Mouse (Mus musculus) limb, embryonic 12.5 days (tissue): ENCODE measurements at regions not wholly inside any gene's neighbourhood (a gene's known extent, or its start where the extent isn't known, plus 50 kb on each side); places are given as distances from the start of the nearest gene placed in this dataset.

Experiments
- ATAC-seq: fragments of 200-750 bp; cut with Nextera tagmentation; 2 replicates; pipeline ENCODE4 v1.8.0; 2017; ENCODE audit warnings: low read depth, moderate TSS enrichment; ENCODE audit not compliant: insufficient number of reproducible peaks, insufficient read depth, low FRiP score, low TSS enrichment
- H3K27ac ChIP-seq: fragments of 300-500 bp; sonication (generic); 2 replicates; pipeline ENCODE4 v1.5.1; 2016; ENCODE audit warnings: mild to moderate bottlenecking, moderate library complexity
- H3K27me3 ChIP-seq: fragments of 300-500 bp; sonication (generic); 2 replicates; pipeline ENCODE4 v1.6.1; 2016; ENCODE audit warnings: mild to moderate bottlenecking, moderate library complexity
- H3K36me3 ChIP-seq: fragments of 300-500 bp; sonication (generic); 2 replicates; pipeline ENCODE4 v1.6.1; 2016; ENCODE audit warnings: mild to moderate bottlenecking, moderate library complexity
- H3K4me1 ChIP-seq: fragments of 300-500 bp; sonication (generic); replicated peaks from 2 replicates; pipeline ENCODE4 v1.6.1; 2016
- H3K4me2 ChIP-seq: fragments of 300-500 bp; sonication (generic); 2 replicates; pipeline ENCODE4 v1.6.1; 2016; ENCODE audit warnings: mild to moderate bottlenecking, moderate library complexity
- H3K4me3 ChIP-seq: fragments of 300-500 bp; sonication (generic); replicated peaks from 2 replicates; pipeline ENCODE4 v1.5.1; 2016; ENCODE audit warnings: mild to moderate bottlenecking
- H3K9ac ChIP-seq: fragments of 300-500 bp; sonication (generic); replicated peaks from 2 replicates; pipeline ENCODE4 v1.6.1; 2016; ENCODE audit warnings: mild to moderate bottlenecking, moderate library complexity
- H3K9me3 ChIP-seq: fragments of 300-500 bp; sonication (generic); 2 replicates; pipeline ENCODE4 v1.6.1; 2016; ENCODE audit warnings: mild to moderate bottlenecking, moderate library complexity
- WGBS: fragments of 180-500 bp; shearing (Covaris S2); methylation state at CpG from one replicate; pipeline ENCODE4 v1.1.7; 2016; 5-methylcytosine and 5-hydroxymethylcytosine counted together

DNA sequence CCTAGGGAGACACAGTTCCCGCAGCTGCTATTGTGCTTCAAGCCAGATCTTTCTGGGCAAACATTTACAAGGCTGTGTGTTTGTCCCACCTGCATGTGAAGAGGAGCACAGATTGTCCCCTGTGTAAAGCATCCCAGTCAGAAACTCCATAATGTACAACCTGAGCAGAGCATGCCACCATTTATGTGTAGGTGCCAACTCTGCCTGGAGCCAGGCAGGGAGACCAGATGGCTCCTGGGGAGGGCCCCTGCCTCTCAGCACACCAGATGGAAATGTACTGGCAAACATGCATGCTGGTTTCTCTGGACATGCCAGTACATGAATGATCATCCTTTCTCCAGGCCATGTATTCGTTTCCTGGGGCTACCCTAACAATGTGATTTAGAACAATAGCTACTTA is 98.6 kb upstream of the Foxp3 start:
- H3K9ac ChIP-seq = no peak overlapping the region
- WGBS = 75% methylated on average over 2 of the region's 2 CpGs

DNA sequence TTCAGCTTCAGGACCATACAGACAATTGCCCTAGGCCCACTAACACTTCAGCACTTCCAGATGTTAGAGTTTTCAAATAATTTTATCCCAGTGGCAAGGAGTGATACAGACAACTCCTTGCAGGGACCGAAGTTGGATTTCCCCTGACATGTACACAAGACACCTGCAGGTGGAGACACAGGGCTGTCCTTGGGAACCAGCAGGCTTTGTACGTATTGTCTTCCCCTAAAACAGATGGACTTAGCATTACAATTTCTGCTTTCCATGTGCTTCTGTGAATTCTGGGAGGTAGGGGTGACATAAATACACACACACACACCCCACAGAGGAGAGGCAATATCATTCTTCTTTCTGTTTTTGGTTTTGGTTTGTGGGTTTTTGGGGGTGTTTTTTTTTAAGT is 98.2 kb upstream of the Usp27x start:
- H3K4me1 ChIP-seq = no peaks in the 10 kb centered on the region
- H3K36me3 ChIP-seq = no peaks in the 10 kb centered on the region
- H3K4me3 ChIP-seq = no peak overlapping the region
- no peak overlapping the region for H3K4me2 ChIP-seq
- ATAC-seq = no peak
- no peak overlapping the region for H3K27ac ChIP-seq
- H3K27me3 ChIP-seq = no peaks in the 10 kb centered on the region
- no peak overlapping the region for H3K9ac ChIP-seq
- H3K9me3 ChIP-seq = no peaks in the 10 kb centered on the region
- 44% methylated on average over 2 of the region's 2 CpGs for WGBS

More for the DNA sequence above, 98.6 kb upstream of the Foxp3 start:
- no peak overlapping the region for H3K4me2 ChIP-seq
- no peaks in the 10 kb centered on the region for H3K4me1 ChIP-seq
- H3K27me3 ChIP-seq = no peaks in the 10 kb centered on the region
- no peaks in the 10 kb centered on the region for H3K9me3 ChIP-seq
- ATAC-seq = no peak
- no peak overlapping the region for H3K4me3 ChIP-seq
- H3K36me3 ChIP-seq = no peaks in the 10 kb centered on the region
- H3K27ac ChIP-seq = no peak overlapping the region

GRCm38 (mm10) chrX:7469801-7470200 is 94.2 kb upstream of the Usp27x start:
- no peak overlapping the region for H3K9ac ChIP-seq
- H3K36me3 ChIP-seq = no peaks in the 10 kb centered on the region
- 71% methylated on average over 1 of the region's 1 CpGs for WGBS
- H3K4me3 ChIP-seq = no peak overlapping the region
- no peaks in the 10 kb centered on the region for H3K9me3 ChIP-seq
- no peak overlapping the region for H3K27ac ChIP-seq
- no peaks in the 10 kb centered on the region for H3K4me1 ChIP-seq
- H3K4me2 ChIP-seq = no peak overlapping the region
- no peaks in the 10 kb centered on the region for H3K27me3 ChIP-seq
- no peak for ATAC-seq

GRCm38 (mm10) chrX:7467985-7468384 is 92.4 kb upstream of the Usp27x start:
- ATAC-seq = no peak
- 61% methylated on average over 1 of the region's 1 CpGs for WGBS

DNA sequence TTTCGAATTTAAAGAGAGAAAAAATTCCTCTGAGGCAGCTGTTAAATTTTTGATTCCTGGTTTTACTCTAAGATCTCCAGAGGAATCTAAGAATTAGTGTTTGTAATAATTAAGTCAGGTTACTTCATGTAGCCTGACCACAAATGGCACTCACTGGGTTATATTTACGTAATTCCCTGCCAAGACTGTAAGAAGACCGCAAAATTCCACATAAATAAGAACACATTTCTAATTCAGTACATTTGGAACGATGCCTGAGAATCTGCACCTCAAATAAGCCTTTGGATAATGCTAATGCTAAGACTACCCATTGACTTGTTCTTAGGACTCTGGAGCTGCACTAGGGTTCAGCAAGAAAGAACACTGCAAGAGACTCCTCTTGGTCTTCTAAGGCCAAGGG is 81.2 kb upstream of the Usp27x start:
- H3K36me3 ChIP-seq = no peaks in the 10 kb centered on the region
- no peak overlapping the region for H3K27ac ChIP-seq
- no peak overlapping the region for H3K4me3 ChIP-seq
- H3K27me3 ChIP-seq = no peaks in the 10 kb centered on the region
- H3K9ac ChIP-seq = no peak overlapping the region
- no peaks in the 10 kb centered on the region for H3K9me3 ChIP-seq
- H3K4me2 ChIP-seq = no peak overlapping the region
- H3K4me1 ChIP-seq = no peaks in the 10 kb centered on the region
- ATAC-seq = no peak
- WGBS = 83% methylated on average over 4 of the region's 4 CpGs

More at GRCm38 (mm10) chrX:7467985-7468384, 92.4 kb upstream of the Usp27x start:
- Histone ChIP-seq H3K4me3 (no peak overlapping the region), H3K27me3 (no peaks in the 10 kb centered on the region), H3K36me3 (no peaks in the 10 kb centered on the region), H3K27ac (no peak overlapping the region), H3K4me2 (no peak overlapping the region), H3K9ac (no peak overlapping the region), H3K4me1 (no peaks in the 10 kb centered on the region), H3K9me3 (no peaks in the 10 kb centered on the region)

DNA sequence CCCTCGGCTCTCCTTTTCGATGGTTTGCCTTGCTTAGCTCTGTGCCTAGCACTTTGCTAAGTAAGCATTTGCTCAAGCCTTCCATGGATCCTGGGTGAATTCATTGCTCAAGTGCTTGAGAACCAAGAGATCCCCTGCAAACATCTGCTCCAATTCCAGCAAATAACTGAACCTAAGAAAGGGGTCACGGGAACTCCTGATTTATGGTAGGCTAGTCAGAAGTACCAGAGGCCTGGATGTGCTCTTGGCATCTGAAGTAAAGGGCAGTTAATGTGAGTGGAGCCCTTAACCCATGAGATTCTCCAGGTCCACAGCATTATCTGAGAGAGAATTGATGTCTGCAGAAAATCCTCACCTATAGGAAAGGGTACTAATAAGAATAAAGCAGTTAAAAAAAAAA is 69.4 kb upstream of the Usp27x start:
- no peaks in the 10 kb centered on the region for H3K36me3 ChIP-seq
- no peak overlapping the region for H3K9ac ChIP-seq
- H3K4me3 ChIP-seq = no peak overlapping the region
- H3K4me1 ChIP-seq = no peaks in the 10 kb centered on the region
- H3K9me3 ChIP-seq = no peaks in the 10 kb centered on the region
- no peak overlapping the region for H3K27ac ChIP-seq
- WGBS = 43% methylated on average over 3 of the region's 3 CpGs
- ATAC-seq = no peak
- H3K27me3 ChIP-seq = no peaks in the 10 kb centered on the region
- H3K4me2 ChIP-seq = no peak overlapping the region

DNA sequence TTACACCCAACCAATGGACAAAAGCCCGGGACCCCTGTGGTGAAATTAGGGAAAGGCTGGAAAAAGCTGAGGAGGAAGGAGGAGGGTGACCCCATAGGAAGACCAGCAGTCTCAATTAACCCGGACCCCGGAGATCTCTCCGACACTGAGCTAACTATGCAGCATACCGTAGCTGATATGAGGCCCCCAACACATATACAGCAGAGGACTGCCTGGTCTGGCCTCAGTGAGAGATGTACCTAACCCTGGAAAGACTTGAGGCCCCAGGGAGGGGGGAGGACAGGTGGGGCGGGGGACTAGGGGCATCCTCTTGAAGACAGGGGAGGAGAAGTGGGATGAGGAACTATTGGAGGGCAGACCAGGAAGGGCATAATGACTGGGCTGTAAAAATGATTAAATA is 69.0 kb upstream of the Usp27x start:
- H3K4me3 ChIP-seq = no peak overlapping the region
- H3K4me2 ChIP-seq = no peak overlapping the region
- no peaks in the 10 kb centered on the region for H3K9me3 ChIP-seq
- H3K27me3 ChIP-seq = no peaks in the 10 kb centered on the region
- no peak overlapping the region for H3K27ac ChIP-seq
- ATAC-seq = no peak
- no peaks in the 10 kb centered on the region for H3K4me1 ChIP-seq
- 48% methylated on average over 6 of the region's 6 CpGs for WGBS
- H3K9ac ChIP-seq = no peak overlapping the region
- H3K36me3 ChIP-seq = no peaks in the 10 kb centered on the region

GRCm38 (mm10) chrX:7443996-7444421 is 68.4 kb upstream of the Usp27x start:
- Histone ChIP-seq H3K9ac (no peak overlapping the region), H3K36me3 (no peaks in the 10 kb centered on the region), H3K4me3 (no peak overlapping the region), H3K27ac (no peak overlapping the region), H3K9me3 (no peaks in the 10 kb centered on the region), H3K27me3 (no peaks in the 10 kb centered on the region), H3K4me1 (no peaks in the 10 kb centered on the region), H3K4me2 (no peak overlapping the region)
- 32% methylated on average over 6 of the region's 6 CpGs for WGBS
- ATAC-seq = no peak

DNA sequence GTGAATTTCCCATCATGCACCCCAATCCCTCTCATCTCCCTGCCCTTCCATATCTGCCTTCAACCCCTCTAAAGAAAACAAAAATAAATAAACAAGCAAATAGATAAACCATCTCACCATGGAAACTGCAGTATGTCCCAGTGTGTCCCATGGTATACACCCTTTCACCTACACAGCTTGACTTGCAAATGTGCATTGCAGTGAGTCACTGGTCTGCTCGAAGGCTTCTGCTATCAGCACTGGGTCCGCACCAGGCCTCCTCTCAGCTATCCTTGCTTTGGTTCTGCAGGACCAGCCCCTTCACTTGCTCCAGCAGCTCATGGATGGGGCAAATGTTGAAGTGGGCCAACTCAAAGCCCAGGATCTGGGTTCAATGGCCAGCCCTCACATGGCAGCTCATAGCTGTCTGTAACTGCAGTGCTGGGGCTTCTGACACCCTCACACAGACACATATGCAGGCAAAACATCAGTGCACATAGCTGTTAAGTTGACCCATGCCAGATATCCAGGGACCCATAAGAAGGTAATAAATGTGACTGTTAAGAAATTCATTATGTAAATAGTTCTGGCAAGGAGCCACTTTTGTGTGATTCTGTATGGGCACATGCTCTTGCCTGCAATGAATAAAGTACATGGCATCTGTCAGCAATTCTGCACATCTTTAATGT is 59.9 kb upstream of the Usp27x start:
- no peaks in the 10 kb centered on the region for H3K27me3 ChIP-seq
- no peak overlapping the region for H3K9ac ChIP-seq
- H3K4me3 ChIP-seq = no peak overlapping the region
- 83% methylated on average over 2 of the region's 2 CpGs for WGBS
- H3K4me1 ChIP-seq = no peaks in the 10 kb centered on the region
- no peak for ATAC-seq
- H3K27ac ChIP-seq = no peak overlapping the region
- H3K36me3 ChIP-seq = no peaks in the 10 kb centered on the region
- H3K9me3 ChIP-seq = no peaks in the 10 kb centered on the region
- H3K4me2 ChIP-seq = no peak overlapping the region

DNA sequence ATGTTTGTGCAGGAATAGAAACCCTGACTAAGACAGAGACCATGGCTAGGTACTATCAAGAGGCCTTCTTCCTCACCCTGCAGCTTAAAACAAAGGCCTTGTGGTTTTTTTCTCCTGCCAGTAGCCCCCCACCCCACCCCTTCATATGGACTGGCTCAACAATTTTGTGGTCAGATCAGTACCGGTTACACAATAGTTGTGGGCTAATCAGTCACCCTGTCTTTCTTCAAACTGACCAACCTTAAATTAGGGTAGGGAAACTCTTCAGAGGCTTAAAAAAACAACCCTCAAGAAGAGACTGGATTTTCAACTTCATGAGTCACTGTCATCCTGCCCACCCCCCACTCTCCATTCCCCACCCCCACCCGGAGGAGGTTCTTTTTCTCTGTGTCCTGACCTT is 58.6 kb upstream of the Usp27x start:
- Histone ChIP-seq H3K4me3 (no peak overlapping the region), H3K4me2 (no peak overlapping the region), H3K27ac (no peak overlapping the region), H3K9me3 (no peaks in the 10 kb centered on the region), H3K36me3 (no peaks in the 10 kb centered on the region), H3K27me3 (no peaks in the 10 kb centered on the region), H3K9ac (no peak overlapping the region), H3K4me1 (no peaks in the 10 kb centered on the region)
- WGBS = 63% methylated on average over 2 of the region's 2 CpGs
- no peak for ATAC-seq

GRCm38 (mm10) chrX:7430456-7430855 is 54.8 kb upstream of the Usp27x start:
- Histone ChIP-seq H3K4me1 (no peaks in the 10 kb centered on the region), H3K9me3 (no peaks in the 10 kb centered on the region), H3K4me2 (no peak overlapping the region), H3K27ac (no peak overlapping the region), H3K36me3 (no peaks in the 10 kb centered on the region), H3K4me3 (no peak overlapping the region), H3K9ac (no peak overlapping the region), H3K27me3 (no peaks in the 10 kb centered on the region)
- ATAC-seq = no peak
- WGBS = 81% methylated on average over 1 of the region's 1 CpGs

GRCm38 (mm10) chrX:7429524-7429865 is 53.9 kb upstream of the Usp27x start:
- no peak for ATAC-seq
- H3K9me3 ChIP-seq = no peaks in the 10 kb centered on the region
- no peak overlapping the region for H3K9ac ChIP-seq
- no peak overlapping the region for H3K4me3 ChIP-seq
- no peaks in the 10 kb centered on the region for H3K36me3 ChIP-seq
- H3K4me1 ChIP-seq = no peaks in the 10 kb centered on the region
- no peak overlapping the region for H3K27ac ChIP-seq
- WGBS = 30% methylated on average over 5 of the region's 5 CpGs
- H3K4me2 ChIP-seq = no peak overlapping the region
- no peaks in the 10 kb centered on the region for H3K27me3 ChIP-seq
